Mouse (Mus musculus) liver, embryonic 14.5 days (tissue): ENCODE measurements around the gene Lamp1.
A peak's percentile ranks its signal among the peaks of the same experiment; 100 is the strongest.

Experiments used
- CTCF ChIP-seq: IDR thresholded peaks from 2 replicates; pipeline ENCODE4 v1.5.1; 2016; ENCODE audit warnings: antibody characterized with exemption, low read depth, control low read depth
- EP300 ChIP-seq: IDR thresholded peaks from 2 replicates; pipeline ENCODE4 v1.6.1; 2016; ENCODE audit warnings: antibody characterized with exemption, low read depth

DNA sequence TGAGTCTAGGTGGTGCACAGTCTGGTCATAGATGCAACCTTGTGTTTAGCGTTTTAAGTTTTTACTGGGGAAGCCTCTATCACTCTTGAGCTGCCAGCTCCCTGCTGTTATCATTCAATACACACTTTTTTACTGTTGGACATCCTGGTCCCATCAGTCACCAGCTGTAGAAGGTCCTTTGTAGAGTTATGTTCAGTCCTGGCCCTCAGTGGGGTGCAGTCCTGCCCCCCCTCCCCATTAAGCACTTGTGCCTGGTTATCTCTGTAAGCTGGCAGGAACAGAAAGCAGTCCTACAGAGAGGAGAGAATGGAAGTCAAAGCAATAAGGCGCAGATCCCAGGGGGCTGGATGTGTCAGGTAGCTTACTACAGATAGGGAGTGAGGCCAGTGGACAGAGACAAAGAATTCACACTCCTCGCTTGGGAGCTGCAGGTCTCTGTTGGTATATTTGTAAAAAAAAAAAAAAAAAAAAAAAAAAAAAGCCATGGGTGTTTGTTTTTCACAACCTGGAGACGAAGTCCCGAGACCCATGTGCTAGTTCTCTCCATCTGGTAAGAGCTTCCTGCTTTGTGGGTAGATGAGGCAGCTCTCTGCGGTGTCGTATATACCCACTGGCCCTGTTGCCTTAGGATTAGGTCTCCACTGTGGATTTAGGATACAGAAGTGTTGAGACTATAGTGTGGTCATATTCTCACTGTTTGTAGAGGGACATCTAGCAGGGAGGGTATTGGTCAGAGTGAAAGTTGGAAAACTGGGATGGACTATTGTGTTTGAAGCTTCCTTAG lies 37.9 kb upstream of the Lamp1 start:
- no peak for TF ChIP-seq CTCF
- TF ChIP-seq EP300: peak; percentile 89
